Mouse (Mus musculus): ENCODE results near the gene Nkapl.

Nkapl gene

DNA sequence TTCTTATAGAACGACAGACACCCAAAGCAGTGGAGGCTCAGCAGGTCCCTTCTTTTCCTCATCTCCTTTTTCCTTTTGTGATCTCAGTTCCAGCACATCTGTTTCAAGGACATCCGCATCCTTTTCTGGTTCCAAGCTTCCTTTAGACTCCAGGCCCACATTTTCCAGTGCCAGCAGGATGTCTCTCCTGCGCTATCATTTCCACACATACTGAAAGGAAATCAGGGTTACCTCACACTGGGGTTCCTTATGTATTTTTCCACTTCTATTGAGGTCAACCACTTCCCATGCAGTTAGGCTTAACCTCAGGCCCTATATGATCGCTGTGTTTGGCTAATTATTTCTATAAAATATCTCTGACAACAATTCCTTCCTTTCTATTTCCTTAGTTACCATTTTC is 32.8 kb downstream of the Nkapl start:
- no peak for DNase-seq (ENCODE audit: low read depth, low spot score)

DNA sequence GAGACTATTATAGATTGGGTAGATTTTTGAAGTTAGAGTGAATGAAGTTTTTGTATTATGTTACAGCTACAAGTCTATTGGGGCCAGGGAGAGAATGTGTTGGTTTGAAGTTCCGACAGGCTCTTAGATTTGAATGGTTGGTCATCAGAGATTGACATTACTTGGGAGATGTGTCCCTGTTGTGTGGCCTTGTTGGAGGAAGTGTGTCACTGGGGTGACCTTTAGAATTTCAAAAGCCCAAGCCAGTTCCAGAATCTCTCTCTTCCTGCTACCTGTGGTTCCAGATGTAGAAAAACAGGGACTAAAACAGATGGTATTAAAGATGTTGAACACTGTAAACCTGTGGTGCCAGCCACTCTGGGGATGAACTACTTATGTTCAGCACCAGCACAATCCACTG is 40.7 kb downstream of the Nkapl start:
- DNase-seq (ENCODE audit: low read depth, low spot score) = no peak

GRCm38 (mm10) chr13:21423301-21423700 is 45.0 kb downstream of the Nkapl start:
- no peak for DNase-seq (ENCODE audit: low read depth, low spot score)

DNA sequence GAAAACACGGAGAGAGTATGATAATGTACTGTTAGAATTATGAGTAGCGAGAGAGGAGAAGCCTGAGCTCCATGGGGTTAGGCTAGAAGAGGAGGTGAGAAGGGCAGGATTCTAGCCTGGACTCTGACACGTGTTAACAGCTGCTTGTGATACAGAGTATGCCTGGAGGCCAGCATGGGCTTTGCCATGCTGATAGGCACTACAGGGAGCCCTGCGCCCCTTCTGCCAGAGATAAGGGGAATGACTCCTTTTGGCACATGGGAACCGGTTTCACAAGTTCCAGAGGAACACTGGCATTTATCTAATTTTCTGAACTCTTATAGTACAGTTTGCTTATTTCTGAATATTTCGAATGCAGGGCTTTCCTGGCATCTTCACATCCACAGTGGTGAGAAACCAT is 49.4 kb downstream of the Nkapl start:
- DNase-seq (ENCODE audit: low read depth, low spot score) = no peak

GRCm38 (mm10) chr13:21417298-21418010 is 50.9 kb downstream of the Nkapl start:
- no peak for DNase-seq (ENCODE audit: low read depth, low spot score)

All from CD4-positive helper T cell, adult 2 months (primary cell).